Mouse (Mus musculus): ENCODE results near the gene Mgea5. TPM values are rescaled to one million over a fixed set of nuclear protein-coding genes. Genes with fewer than 3 reads are reported as not detected.
A peak's percentile ranks its signal among the peaks of the same experiment; 100 is the strongest.

Gene Mgea5
- total RNA-seq, 4 experiments from 2014 or later, result 67.3 to 95.3 (median 84.0) TPM

- peak; percentile 73 for DNase-seq
Measured at GRCm38 (mm10) chr19:45747028-45747867, 36.4 kb downstream of the Mgea5 start.

GRCm38 (mm10) chr19:45746153-45747020 lies 37.2 kb downstream of the Mgea5 start:
- peak; percentile 53 for DNase-seq

- no peak for DNase-seq
Measured at GRCm38 (mm10) chr19:45745344-45746152, 38.1 kb downstream of the Mgea5 start.

- no peak for DNase-seq
Measured at GRCm38 (mm10) chr19:45743619-45744018, 40.0 kb downstream of the Mgea5 start.

GRCm38 (mm10) chr19:45742984-45743575 lies 40.6 kb downstream of the Mgea5 start:
- DNase-seq, result no peak

- DNase-seq, result no peak
Measured at GRCm38 (mm10) chr19:45742218-45742983, 41.2 kb downstream of the Mgea5 start, which contains the start of gene Fgf8. TSS of gene Fgf8 (minus strand) at chr19:45742915.

GRCm38 (mm10) chr19:45741431-45742217 lies 42.0 kb downstream of the Mgea5 start:
- no peak for DNase-seq

- DNase-seq, result no peak
Measured at GRCm38 (mm10) chr19:45740817-45741216, 42.8 kb downstream of the Mgea5 start.

- DNase-seq, result no peak
Measured at GRCm38 (mm10) chr19:45740233-45740632, 43.4 kb downstream of the Mgea5 start.

GRCm38 (mm10) chr19:45738521-45738920 lies 45.1 kb downstream of the Mgea5 start:
- DNase-seq, result no peak

- DNase-seq, result no peak
Measured at GRCm38 (mm10) chr19:45737846-45738484, 45.7 kb downstream of the Mgea5 start.

GRCm38 (mm10) chr19:45737208-45737845 lies 46.3 kb downstream of the Mgea5 start:
- no peak for DNase-seq

- DNase-seq, result no peak
Measured at GRCm38 (mm10) chr19:45736855-45737207, 46.8 kb downstream of the Mgea5 start.

- DNase-seq, result no peak
Measured at GRCm38 (mm10) chr19:45736241-45736640, 47.4 kb downstream of the Mgea5 start.

- no peak for DNase-seq
Measured at GRCm38 (mm10) chr19:45734762-45735161, 48.9 kb downstream of the Mgea5 start.

GRCm38 (mm10) chr19:45734191-45734590 lies 49.4 kb downstream of the Mgea5 start:
- DNase-seq, result no peak

GRCm38 (mm10) chr19:45733564-45733963 lies 50.1 kb downstream of the Mgea5 start:
- DNase-seq, result no peak

- DNase-seq, result no peak
Measured at GRCm38 (mm10) chr19:45731658-45732057, 52.0 kb downstream of the Mgea5 start.

GRCm38 (mm10) chr19:45730042-45730441 lies 53.6 kb downstream of the Mgea5 start:
- no peak for DNase-seq

Data from adrenal gland, adult 8-10 months (tissue).